Mouse (Mus musculus) cerebellum, postnatal 36 days (tissue): ENCODE measurements around the gene Eif5a2.
"Not testable (repeated sequence)": the region's sequence is repeated elsewhere in the genome, so short reads cannot be mapped to it uniquely, and the experiment has no call there.

Experiments
- DNase-seq, 2 experiments: peaks; one replicate each; pipeline ENCODE4 v3.0.0; 2021 to 2022; ENCODE audit warnings: mixed read lengths in 2 of 2

Eif5a2 gene

DNA sequence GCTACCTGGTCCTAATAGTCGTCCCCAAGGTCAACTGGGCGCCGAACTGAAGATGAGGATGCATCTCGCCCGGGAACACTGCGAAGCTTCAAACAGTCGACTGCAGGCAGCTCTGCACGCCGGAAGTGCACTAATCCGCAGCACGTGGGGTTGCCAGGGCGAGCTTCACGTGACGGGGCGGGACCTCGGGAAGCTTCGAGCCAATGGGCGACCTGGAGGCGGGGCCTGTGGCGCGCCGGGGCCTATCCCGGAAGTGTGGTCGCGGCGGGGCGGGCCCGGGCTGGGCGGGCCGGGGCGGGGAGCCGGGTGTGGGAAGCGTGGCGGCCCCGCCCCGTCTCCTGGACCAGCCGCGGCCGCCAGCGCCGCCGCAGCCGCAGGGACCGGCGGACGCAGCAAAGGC lies at the start of gene Eif5a2:
Gene Eif5a2, plus strand, starts transcription at position 283 of the 400 bp plus-strand sequence.
- DNase-seq = peak; percentile 87 to 92

DNA sequence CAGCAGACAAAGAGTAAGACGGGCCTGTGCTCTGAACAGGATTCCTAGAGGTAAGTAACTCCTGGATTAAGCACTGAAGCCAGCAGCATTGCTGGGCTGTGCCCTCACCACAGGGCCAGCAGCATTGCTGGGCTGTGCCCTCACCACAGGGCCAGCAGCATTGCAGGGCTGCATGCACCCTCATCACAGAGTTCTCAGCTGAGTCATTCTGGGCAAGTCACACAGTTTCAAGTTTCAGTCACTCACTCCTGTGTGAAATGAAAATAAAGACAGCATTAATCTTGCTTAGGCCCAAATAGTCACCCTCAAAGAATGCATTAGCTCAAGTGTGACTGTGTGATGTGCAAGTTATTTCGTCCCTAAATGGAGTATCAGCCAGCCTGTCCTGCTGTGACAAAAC lies 46.4 kb upstream of the Eif5a2 start:
- no peak for DNase-seq

DNA sequence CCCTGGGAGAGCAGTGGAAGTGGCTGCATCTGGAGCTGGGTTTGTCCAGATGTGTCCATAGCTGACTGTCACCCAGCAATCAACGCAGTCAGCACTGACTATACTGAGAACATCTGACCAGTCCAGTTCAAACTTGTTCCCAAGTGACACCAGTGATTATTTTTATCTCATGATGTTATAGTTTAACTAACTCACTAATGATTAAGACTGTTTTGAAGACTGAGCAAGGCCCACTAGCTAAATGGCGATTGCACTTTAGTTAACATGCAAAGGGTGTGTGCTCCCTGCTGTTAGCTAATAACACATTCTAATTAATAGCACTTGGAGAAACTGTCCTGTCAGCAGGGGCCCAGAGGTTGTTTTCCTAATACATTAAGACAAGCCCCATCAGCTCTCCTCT lies 44.1 kb upstream of the Eif5a2 start:
- DNase-seq = no peak

DNA sequence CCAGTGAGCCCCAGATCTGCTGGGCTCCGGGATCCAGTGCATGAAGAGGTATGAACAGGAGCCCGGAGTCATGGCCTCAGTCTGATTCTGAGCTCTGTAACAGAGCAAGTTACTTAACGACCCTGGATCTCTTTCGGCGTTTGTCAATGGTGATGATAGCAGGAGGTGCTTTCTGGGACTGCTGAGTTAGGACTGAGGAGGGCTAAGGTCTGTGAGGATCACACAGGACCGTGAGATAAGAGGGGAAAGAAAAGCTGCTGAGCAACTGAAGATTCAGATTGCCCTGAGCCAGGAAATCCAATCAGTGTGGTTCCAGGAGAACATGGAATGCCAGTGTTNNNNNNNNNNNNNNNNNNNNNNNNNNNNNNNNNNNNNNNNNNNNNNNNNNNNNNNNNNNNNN lies 40.7 kb upstream of the Eif5a2 start:
- no peak for DNase-seq

DNA sequence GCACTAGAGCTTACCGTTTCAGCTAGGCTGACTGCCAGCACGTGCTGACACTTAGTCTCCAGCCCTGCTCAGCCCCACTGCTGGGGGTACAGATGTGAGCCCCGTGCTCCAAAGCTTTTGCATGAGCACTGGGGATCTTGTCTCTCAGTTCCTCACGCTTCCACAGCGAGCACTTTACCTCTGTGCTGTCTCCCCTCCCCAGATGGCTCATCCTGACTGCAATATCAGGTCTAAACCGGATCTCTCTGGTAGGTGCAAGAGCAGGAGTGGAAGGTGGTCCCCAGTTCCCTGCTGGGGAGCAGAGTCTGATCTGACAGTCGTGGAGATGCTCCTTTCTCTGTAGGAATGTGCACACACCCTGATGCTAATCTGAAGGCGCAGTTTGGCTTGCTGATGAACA lies 37.8 kb upstream of the Eif5a2 start:
- DNase-seq = no peak

DNA sequence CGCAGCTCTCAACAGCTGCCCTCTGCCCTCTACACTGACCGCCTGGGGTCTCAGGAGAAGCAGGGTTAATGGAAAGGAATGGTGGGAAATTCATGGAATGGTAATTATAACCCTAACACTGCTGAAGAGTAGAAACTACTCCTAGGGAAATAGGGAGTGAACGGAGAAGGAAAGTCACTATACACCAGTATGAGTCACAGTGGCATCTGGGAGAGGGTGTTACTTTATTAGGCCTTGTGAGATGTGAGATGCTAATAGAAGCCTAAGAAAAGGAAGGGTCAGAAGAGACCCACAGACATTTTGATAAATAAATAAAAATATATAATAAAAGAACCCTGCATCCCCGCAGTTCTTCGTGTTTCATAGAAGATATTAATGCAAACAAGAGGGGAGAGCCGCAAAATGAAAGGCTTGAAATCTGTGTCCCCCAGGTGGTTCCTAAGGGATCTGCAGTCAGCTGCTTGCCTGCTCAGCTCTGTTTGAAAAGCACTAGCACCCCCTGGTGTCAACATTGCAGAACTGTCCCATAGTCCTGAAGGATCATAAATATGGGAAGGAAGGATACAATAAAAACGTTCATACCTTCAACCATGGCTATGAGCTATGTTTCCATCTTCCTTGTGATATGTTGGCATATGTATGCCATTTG lies 35.1 kb upstream of the Eif5a2 start:
- peak; percentile 75 to 82 for DNase-seq

DNA sequence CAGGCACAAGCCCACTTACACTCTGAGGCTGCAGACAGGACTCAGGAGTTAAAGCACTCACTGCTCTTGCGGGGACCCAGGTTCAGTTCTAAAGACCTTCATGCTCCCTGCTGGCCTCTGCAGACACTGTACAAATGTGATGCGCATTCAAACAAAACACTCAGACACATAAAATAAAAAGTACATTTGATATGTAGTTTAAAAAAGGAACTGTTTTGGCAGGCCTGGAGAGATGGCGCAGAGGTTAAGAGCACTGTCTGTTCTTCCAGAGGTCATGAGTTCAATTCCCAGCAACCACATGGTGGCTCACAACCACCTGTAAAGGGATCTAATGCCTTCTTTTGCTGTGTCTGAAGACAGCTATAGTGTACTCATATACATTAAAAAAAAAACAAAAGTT lies 32.9 kb upstream of the Eif5a2 start:
- no peak for DNase-seq

DNA sequence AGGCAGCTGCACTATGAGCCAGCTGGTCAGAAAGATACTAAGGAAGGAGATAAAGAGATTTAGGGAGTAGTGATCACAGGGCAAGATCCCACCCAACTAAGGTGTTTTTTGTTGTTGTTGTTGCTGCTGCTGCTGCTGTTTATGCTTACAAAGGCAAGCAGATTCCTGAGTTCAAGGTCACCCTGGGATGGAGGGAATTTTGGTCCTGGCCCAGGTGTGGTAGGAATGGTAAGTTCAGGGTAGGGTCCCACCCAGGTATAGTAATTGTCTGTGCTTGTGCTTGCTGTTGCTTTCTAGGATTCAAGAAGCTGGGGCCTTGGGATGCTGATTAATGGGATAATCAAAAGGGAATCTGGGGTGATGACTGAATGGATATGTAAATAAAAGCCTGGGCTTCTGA lies 32.1 kb upstream of the Eif5a2 start:
- DNase-seq = no peak

DNA sequence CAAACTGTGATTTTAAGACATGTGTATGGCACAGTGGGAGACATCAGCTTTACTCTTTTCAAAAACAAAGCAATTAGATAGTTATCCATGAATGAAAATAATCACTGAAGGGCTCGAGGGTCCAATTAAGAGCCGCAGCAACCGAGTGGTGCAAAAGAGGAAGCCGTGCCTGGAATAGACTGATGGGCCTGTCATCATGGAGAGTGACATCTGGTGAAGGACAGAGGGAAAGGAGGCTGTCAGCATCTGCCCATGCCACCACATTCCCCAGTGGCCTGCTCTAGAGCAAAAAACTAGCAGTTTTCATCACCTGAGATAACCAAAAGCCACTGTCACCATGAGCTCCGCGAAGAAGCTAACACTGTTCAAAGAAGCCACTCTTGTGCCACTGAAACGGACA lies 25.6 kb upstream of the Eif5a2 start:
- no peak for DNase-seq

DNA sequence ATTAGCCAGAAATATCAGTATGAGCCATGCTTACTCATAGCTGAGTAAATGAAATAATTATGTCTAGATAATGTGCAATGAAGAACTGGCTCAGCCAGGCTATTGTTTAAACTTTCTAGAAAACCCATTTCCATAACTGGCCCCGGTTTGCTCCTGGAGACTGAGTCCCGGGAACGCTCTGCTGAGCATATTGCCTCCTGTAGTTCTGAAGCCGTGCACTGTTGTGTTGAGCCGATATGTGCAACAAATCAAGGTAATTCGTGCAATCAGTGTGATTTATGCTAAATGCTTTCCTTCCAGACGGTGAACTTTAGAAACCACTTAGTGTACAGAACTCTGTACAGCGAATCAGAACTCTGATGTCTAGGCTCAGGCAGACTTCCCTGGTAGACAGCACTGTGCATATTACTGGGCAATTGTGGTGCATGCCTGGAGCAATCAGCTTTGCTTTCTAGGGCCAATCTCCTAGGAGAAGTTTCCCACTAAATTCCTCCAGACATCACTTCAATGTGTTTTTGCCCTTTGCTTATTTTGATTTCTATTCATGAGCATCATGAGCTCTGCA lies 19.8 kb upstream of the Eif5a2 start:
- no peak for DNase-seq

DNA sequence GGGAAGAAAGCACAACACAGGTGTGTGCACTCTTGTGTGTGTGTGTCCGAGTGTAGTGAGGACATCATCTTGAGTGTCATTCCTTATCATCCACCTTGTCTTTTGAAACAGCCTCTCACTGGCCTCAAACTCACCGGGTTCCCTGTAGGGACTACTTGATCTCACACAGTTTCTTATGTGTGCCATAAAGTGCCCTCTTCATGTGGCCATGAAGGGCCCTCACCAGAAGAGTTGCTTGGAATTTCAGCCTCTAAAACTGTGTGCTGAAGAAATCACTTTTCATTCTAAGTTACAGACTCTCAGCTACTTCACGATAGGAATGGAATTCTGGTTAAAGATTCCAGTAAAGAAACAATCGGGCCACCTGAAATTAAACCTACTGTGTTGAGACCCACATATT lies 14.1 kb upstream of the Eif5a2 start:
- DNase-seq = no peak

DNA sequence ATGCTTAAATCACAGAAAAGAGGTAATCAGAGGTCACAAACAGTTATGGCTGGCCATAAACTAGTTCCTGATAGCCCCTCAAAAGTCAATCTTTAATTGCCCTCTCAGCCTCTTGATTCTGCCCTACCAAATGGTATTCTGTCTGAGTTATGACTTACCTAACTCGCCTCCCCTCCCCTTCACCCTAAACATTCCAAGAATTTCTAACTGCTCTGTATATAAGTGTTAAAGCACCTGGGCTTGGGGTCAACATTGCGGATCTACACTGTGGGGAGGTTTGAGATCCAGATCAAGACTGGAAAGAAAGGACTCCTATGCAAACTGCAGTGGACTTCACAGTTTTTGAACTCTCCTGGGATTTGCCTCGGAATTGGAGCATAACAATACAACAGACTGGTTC lies 12.9 kb upstream of the Eif5a2 start:
- DNase-seq = no peak

DNA sequence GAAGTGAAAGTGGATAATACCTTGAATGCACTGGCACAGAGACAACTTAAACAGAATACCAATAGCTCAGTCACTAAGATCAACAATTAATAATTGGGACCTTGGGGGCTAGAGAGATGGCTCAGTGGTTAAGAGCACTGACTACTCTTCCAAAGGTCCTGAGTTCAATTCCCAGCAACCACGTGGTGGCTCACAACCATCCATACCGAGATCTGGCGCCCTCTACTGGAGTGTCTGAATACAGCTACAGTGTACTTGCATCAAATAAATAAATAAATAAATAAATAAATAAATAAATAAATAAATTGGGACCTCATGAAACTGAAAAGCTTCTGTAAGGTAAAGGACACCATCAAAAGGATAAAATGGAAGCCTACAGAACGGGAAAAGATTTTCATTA lies 8.2 kb upstream of the Eif5a2 start:
- not testable (repeated sequence) for DNase-seq

DNA sequence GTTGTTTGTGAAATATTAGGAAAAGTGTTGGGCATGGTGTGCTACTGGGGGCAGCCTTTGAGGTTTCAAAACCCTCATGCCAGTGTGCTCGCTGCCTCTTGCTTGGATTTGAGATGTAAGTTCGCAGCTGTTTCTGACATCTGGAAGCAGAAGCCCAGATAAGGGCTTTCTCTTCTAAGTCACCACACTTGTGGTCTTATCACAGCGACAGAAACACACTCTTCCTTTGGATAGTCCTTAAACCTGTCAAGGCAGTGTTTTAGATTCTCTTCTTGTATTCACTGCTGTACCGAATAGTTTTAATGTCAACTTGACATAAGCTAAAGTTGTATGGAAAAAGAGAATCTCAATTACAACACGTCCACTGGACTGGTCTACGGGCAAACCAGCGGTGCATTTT lies 5.7 kb upstream of the Eif5a2 start:
- no peak for DNase-seq

DNA sequence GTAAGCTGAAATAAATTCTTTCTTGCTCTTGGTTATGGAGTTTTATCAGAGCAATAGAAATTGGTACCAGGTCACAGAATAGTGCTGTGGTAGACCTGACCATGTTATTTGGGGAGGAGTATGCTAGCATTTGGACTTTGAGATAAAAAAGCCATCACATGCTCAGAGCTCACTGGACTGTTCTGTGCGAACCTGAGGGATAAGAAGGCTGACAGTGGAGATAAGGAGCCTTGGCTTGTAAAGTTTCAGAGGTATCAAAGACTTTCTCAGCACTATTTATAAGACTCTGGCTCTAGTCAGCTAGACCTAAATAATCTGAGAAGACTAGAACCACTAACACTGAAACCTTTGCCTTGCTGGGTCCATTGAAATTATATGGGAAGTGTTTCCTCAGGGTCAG lies 5.1 kb upstream of the Eif5a2 start:
- no peak for DNase-seq

DNA sequence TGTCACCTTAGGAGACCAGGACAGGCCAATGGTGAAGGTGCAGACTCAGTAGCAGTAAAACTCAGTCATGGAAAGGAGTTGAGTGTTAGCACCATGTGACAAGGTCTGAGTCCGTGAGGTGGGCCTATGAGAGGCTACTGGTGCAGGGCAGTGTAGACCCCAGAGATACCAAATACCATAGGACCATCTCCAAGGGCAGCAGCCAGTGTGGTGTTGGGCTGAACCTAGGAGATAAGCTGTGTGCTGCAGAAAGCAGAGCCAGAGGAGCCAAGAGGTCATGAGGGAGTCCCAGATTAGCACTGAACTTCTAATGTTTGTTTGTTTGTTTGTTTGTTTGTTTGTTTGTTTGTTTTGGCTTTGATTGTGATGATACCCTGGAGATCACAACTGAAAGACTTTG lies 4.6 kb upstream of the Eif5a2 start:
- DNase-seq = no peak

DNA sequence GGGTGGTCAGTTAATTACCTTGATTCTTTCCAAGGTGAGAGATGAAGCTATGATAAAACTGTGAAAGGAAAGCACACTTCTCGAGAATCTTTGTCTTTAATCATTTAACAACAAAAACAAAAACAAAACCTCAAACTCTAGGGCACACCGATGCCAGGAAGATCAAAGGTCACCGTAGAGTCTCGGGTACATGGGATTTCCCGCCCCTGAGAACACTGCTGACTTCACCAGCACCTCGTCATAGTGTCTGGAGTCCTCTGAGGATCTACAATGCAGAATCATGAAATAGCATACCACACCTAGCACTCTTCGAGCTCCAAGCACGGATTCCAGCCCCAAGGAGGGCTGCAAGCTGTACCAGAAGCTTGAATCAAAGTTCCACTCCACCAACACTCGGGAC lies 565 bp upstream of the Eif5a2 start:
- no peak for DNase-seq

DNA sequence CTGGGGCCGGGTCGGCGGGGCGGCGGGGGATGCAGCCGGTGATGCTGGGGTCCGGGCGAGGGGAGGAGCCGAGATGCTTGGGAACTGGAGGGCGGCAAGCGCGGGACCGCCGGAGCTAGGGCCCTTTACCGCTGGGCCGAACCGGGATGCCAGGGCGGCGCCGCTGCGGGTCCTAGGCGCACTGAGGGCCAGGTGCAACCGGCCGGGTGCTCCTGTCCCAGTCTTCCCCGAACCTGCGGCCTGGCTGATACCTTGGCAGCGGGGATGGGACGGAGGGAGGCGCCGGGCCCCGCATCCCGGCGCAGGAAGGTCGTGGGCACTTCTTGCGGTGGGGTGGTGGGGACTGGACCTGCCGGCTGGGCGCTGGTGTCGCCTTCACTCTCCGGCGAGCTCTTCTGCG lies 346 bp downstream of the Eif5a2 start:
- DNase-seq = no peak

DNA sequence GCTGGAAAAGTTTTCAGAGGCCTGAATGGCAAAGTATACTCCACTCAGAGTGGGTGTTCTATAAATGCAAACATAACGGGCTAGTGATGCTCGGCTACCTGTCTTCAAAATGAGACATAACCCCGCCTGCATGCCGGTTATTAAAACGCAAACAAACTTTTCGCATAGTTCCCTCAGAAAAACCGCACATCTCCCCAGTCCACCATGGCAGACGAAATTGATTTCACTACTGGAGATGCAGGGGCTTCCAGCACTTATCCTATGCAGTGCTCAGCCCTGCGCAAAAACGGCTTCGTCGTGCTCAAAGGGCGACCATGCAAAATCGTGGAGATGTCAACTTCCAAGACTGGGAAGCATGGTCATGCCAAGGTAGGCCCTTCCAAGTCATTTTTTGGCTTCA lies 772 bp downstream of the Eif5a2 start:
- peak in 1 of 2 experiments; percentile 6 for DNase-seq

DNA sequence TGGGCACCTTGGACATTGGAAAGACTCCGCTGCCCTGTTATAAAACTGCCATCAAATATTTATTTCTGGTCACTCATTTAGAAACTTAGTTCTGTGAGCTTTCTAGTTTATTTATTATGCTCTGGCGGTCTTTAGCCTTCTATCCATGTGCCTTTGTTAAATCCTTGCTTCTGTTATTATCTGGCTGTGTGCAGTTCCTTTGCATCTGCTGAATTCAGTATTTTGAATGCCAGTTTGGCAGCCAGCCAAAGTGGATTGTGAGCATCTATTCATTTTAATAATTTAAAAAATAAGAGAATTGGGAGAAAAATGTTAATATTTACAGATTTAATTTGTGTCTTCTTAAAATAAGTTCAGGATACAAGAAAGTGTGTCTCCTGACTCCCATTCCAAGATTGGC lies 3.1 kb downstream of the Eif5a2 start:
- no peak for DNase-seq

DNA sequence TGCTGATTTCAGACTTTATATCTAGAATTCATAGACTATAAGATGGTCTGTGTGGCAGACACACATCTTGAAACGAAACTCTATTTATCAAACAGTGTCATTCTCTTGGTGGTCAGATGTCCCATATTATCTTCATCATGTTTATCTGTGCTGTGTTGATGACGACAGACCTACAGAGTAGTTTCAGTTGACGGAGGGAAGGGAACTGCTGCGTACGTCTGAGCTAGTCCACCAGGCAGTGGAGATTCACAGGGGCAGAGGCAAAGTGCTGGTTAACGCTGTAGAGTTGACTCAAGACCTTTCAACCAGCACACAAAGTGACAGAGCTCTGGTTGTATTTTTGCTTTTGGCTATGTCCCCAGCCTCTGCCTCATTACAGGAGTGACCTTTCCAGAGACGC lies 13.8 kb downstream of the Eif5a2 start:
- DNase-seq = no peak

DNA sequence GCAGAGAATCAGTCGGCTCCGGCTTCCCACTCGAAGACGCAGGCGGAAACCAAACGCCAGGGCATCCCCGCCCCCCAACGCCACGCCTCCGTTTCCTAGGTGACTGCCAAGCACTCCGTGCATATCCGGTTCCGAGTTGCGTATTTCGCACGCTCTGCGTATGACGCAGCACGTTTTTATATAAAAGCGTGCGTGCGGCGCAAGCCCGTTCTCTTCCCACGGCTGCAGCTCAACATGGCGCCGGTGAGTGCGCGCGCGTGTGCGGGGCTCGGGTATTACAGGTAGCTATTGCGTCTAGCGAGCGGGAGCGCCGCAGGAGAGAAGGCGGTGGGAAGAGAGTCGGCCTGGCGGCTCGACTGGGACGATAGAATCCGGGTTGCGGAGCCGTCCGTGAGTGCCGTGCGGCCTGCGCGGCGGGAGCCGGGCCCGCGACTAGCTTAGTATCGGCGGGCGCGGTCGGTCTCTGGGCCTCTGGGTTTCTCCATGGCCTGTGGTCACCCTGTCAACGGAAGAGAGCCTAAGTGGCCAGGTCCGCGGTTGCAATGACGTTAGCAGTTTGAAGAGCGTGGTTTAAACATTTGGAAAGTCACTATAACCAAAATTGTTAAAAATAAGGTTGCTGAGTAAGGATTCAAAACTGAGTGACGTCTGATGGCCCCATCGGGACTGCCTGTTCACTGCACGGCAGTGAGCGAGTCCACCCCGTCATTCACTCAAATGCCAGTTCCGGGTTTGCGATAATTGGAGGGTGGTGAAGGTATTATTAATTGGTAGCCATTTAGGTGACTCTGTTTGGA lies 24.4 kb downstream of the Eif5a2 start, which contains the start of gene Rpl22l1:
Gene Rpl22l1, plus strand, starts transcription at position 136 of the 797 bp plus-strand sequence.
- DNase-seq = peak; percentile 95 to 97

DNA sequence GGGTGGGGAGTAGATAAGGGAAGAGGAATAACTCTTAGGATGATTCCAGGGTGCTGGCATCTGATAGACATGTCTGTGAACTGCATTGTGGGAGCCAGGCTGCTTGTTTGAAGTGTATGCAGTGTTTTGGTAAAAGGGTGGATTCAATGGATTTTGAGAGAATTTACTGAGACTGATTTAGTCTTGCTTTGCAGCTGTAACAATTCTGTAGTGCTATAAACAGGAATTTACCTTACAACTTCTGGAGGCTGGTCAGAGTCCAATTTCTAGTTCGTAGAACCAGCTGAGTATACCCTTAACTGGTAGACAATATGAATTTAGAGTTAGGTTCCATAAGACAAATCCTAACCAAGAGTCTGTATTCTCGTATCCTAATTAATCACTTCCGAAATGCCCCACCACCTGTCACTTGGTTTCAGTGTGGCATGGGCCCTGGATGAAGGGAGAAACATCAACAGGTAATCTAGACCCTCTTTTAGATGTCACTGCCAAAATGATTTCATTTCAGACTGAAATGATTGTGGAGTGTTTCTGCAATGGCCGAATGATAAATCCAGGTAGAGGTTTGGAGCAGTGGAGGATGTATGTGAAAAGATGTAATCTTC lies 27.1 kb downstream of the Eif5a2 start:
- no peak for DNase-seq

DNA sequence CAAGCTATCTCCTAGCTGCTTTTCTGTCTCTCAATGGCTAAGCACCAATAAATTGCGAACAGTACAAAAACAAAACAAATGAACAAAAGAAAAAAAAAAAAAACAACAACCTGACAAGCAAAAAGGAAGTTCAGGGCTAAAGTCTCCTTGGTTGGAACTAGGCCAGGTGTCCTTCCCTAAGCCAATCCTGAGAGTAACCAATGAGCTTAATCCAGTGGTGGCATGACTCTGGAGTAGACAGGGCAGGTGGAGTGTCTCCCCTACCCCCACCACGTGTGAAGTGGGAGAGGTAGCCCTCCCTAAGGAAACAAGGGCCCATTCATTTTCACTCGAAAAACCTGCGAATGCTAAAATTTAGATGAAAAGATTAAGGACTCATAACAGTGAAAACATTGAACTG lies 30.4 kb downstream of the Eif5a2 start:
- DNase-seq = no peak
